Mouse (Mus musculus) heart, embryonic 14.5 days (tissue): ENCODE measurements around the gene Hbb-bh2. TPM values are rescaled to one million over a fixed set of nuclear protein-coding genes. Genes with fewer than 3 reads are reported as not detected.
"Not testable (repeated sequence)": the region's sequence is repeated elsewhere in the genome, so short reads cannot be mapped to it uniquely, and the experiment has no call there.

Experiments used
- ATAC-seq: fragments of 200-750 bp; cut with Nextera tagmentation; 2 replicates; pipeline ENCODE4 v1.8.0; 2017; ENCODE audit warnings: low read depth, moderate TSS enrichment; ENCODE audit not compliant: insufficient number of reproducible peaks, insufficient read depth, low FRiP score
- H3K27ac ChIP-seq, 2 experiments: fragments of 200-500 bp in 1 of 2; fragments of 300-500 bp in 1 of 2; sonication (generic) in 1 of 2; replicated peaks in 1 of 2; 2 replicates each; pipeline ENCODE4 v1.5.1; 2012 to 2014; ENCODE audit warnings: low read depth in 2 of 2, low read length in 2 of 2, control low read depth in 1 of 2, mild to moderate bottlenecking in 1 of 2, mixed read lengths in 1 of 2; ENCODE audit not compliant: control insufficient read depth in 1 of 2, insufficient read depth in 1 of 2
- H3K27me3 ChIP-seq: fragments of 300-500 bp; sonication (generic); 2 replicates; pipeline ENCODE4 v1.6.1; 2014; ENCODE audit warnings: mild to moderate bottlenecking, low read length, control low read depth; ENCODE audit not compliant: control insufficient read depth, insufficient read depth
- H3K36me3 ChIP-seq: fragments of 300-500 bp; sonication (generic); 2 replicates; pipeline ENCODE4 v1.6.1; 2014; ENCODE audit warnings: mild to moderate bottlenecking, control low read depth, low read length, mixed read lengths; ENCODE audit not compliant: control insufficient read depth, insufficient read depth
- H3K4me1 ChIP-seq, 2 experiments: fragments of 200-500 bp in 1 of 2; fragments of 300-500 bp in 1 of 2; sonication (generic) in 1 of 2; 2 replicates each; pipeline ENCODE4 v1.6.1; 2012 to 2014; ENCODE audit warnings: low read length in 2 of 2, control low read depth in 1 of 2, mixed read lengths in 1 of 2; ENCODE audit not compliant: control insufficient read depth in 2 of 2, insufficient read depth in 2 of 2
- H3K4me2 ChIP-seq: fragments of 300-500 bp; sonication (generic); 2 replicates; pipeline ENCODE4 v1.6.1; 2014; ENCODE audit warnings: mild to moderate bottlenecking, low read length
- H3K4me3 ChIP-seq, 2 experiments: fragments of 200-500 bp in 1 of 2; fragments of 300-500 bp in 1 of 2; sonication (generic) in 1 of 2; 2 replicates each; pipeline ENCODE4 v1.5.1; 2012 to 2014; ENCODE audit warnings: low read length in 2 of 2, mild to moderate bottlenecking in 2 of 2, control low read depth in 1 of 2, low read depth in 1 of 2, moderate library complexity in 1 of 2; ENCODE audit not compliant: control insufficient read depth in 1 of 2, insufficient read depth in 1 of 2
- H3K9ac ChIP-seq: fragments of 300-500 bp; sonication (generic); 2 replicates; pipeline ENCODE4 v1.6.1; 2014; ENCODE audit warnings: mild to moderate bottlenecking, low read length
- H3K9me3 ChIP-seq: fragments of 300-500 bp; sonication (generic); 2 replicates; pipeline ENCODE4 v1.6.1; 2016; ENCODE audit warnings: low read length, control low read depth; ENCODE audit not compliant: control insufficient read depth
- WGBS: fragments of 180-500 bp; shearing (Covaris S2); extraction: QIAGEN DNeasy Blood & Tissue Kit; methylation state at CpG from one replicate; pipeline ENCODE4 v1.1.7; 2014; 5-methylcytosine and 5-hydroxymethylcytosine counted together
- polyA plus RNA-seq: library from polyadenylated mRNA; unstranded; fragments of >200 nt; fragmentation: Nextera tagmentation; extraction: Ambion mirVana; gene quantifications from 2 replicates; pipeline ENCODE4 v1.2.1, GENCODE M21; 2014

Gene Hbb-bh2
- polyA plus RNA-seq, 1 experiment from 2014 or later = not detected

GRCm38 (mm10) chr7:103826255-103826887 is 13.9 kb downstream of the Hbb-bh2 start:
- no peaks in the 10 kb centered on the region for H3K4me1 ChIP-seq
- no peak overlapping the region for H3K4me2 ChIP-seq
- H3K4me3 ChIP-seq = no peak overlapping the region
- H3K27ac ChIP-seq = no peak overlapping the region
- 49% methylated on average over 3 of the region's 3 CpGs for WGBS
- H3K9ac ChIP-seq = no peak overlapping the region
- no peaks in the 10 kb centered on the region for H3K27me3 ChIP-seq
- no peak for ATAC-seq
- no peaks in the 10 kb centered on the region for H3K36me3 ChIP-seq
- H3K9me3 ChIP-seq = no peaks in the 10 kb centered on the region

- Histone ChIP-seq H3K27me3 (no peaks in the 10 kb centered on the region), H3K4me2 (no peak overlapping the region), H3K4me1 (no peaks in the 10 kb centered on the region), H3K27ac (no peak overlapping the region), H3K9me3 (no peaks in the 10 kb centered on the region), H3K4me3 (no peak overlapping the region), H3K9ac (no peak overlapping the region), H3K36me3 (no peaks in the 10 kb centered on the region)
- no peak for ATAC-seq
- WGBS = 86% methylated on average over 3 of the region's 3 CpGs
Observed at GRCm38 (mm10) chr7:103825536-103826254, 14.6 kb downstream of the Hbb-bh2 start.

GRCm38 (mm10) chr7:103824597-103824996 is 15.7 kb downstream of the Hbb-bh2 start:
- WGBS = 82% methylated on average over 2 of the region's 2 CpGs
- Histone ChIP-seq H3K4me1 (no peaks in the 10 kb centered on the region), H3K27me3 (no peaks in the 10 kb centered on the region), H3K36me3 (no peaks in the 10 kb centered on the region), H3K9me3 (no peaks in the 10 kb centered on the region), H3K9ac (no peak overlapping the region), H3K4me3 (no peak overlapping the region), H3K4me2 (no peak overlapping the region), H3K27ac (no peak overlapping the region)
- no peak for ATAC-seq

GRCm38 (mm10) chr7:103815085-103815484 is 25.2 kb downstream of the Hbb-bh2 start:
- H3K9ac ChIP-seq, H3K4me3 ChIP-seq, H3K36me3 ChIP-seq, H3K4me1 ChIP-seq, H3K9me3 ChIP-seq, H3K4me2 ChIP-seq, H3K27me3 ChIP-seq, ATAC-seq, H3K27ac ChIP-seq: not testable (repeated sequence)
- WGBS = 80% methylated on average over 1 of the region's 2 CpGs

- Histone ChIP-seq H3K4me2 (no peak within 1 kb of the TSS), H3K4me3 (no peak within 1 kb of the TSS), H3K9me3 (no peaks in the 10 kb centered on the region), H3K4me1 (no peaks in the 10 kb centered on the region), H3K9ac (no peak within 1 kb of the TSS), H3K27ac (no peak within 1 kb of the TSS), H3K36me3 (no peaks in the 10 kb centered on the region), H3K27me3 (no peaks in the 10 kb centered on the region)
- no peak for ATAC-seq
- WGBS = 75% methylated on average over 3 of the region's 3 CpGs
Observed at GRCm38 (mm10) chr7:103813766-103814165, 26.6 kb downstream of the Hbb-bh2 start, which contains the start of gene Hbb-bt. Hbb-bt (minus strand) TSS chr7:103813996.

- ATAC-seq, H3K27ac ChIP-seq, H3K9ac ChIP-seq, H3K27me3 ChIP-seq, H3K4me3 ChIP-seq, H3K9me3 ChIP-seq, H3K4me1 ChIP-seq, H3K4me2 ChIP-seq, H3K36me3 ChIP-seq: not testable (repeated sequence)
- no CpG with 5 or more reads among the region's 3 CpGs for WGBS
Observed at GRCm38 (mm10) chr7:103813152-103813551, 27.2 kb downstream of the Hbb-bh2 start.

GRCm38 (mm10) chr7:103812174-103812573 is 28.1 kb downstream of the Hbb-bh2 start:
- Histone ChIP-seq H3K4me3 (no peak overlapping the region), H3K27me3 (no peaks in the 10 kb centered on the region), H3K9ac (no peak overlapping the region), H3K4me1 (no peaks in the 10 kb centered on the region), H3K27ac (no peak overlapping the region), H3K36me3 (no peaks in the 10 kb centered on the region), H3K4me2 (no peak overlapping the region), H3K9me3 (no peaks in the 10 kb centered on the region)
- WGBS = 29% methylated on average over 1 of the region's 1 CpGs
- ATAC-seq = no peak
